Mouse (Mus musculus) lung, postnatal 0 days (tissue): ENCODE measurements at regions not wholly inside any gene's neighbourhood (a gene's known extent, or its start where the extent isn't known, plus 50 kb on each side); places are given as distances from the start of the nearest gene placed in this dataset.

Experiments
- ATAC-seq: fragments of 200-750 bp; cut with Nextera tagmentation; 2 replicates; pipeline ENCODE4 v1.8.0; 2017; ENCODE audit warnings: moderate library complexity
- DNase-seq: peaks from one replicate; pipeline ENCODE4 v3.0.0-alpha.2; 2016; ENCODE audit warnings: low spot score
- H3K27ac ChIP-seq: fragments of 300-500 bp; sonication (generic); 2 replicates; pipeline ENCODE4 v1.5.1; 2014; ENCODE audit warnings: antibody characterized with exemption, mild to moderate bottlenecking, low read length, mixed read lengths
- H3K27me3 ChIP-seq: fragments of 300-500 bp; sonication (generic); replicated peaks from 2 replicates; pipeline ENCODE4 v1.6.1; 2014; ENCODE audit warnings: low read length, mixed read lengths; ENCODE audit not compliant: insufficient read depth
- H3K36me3 ChIP-seq: fragments of 300-500 bp; sonication (generic); 2 replicates; pipeline ENCODE4 v1.6.1; 2014; ENCODE audit warnings: low read length, mixed read lengths; ENCODE audit not compliant: insufficient read depth
- H3K4me1 ChIP-seq: fragments of 300-500 bp; sonication (generic); 2 replicates; pipeline ENCODE4 v1.6.1; 2014; ENCODE audit warnings: antibody characterized with exemption, low read depth, low read length, mixed read lengths; ENCODE audit not compliant: insufficient read depth
- H3K4me2 ChIP-seq: fragments of 300-500 bp; sonication (generic); replicated peaks from 2 replicates; pipeline ENCODE4 v1.6.1; 2014; ENCODE audit warnings: low read depth, mild to moderate bottlenecking, low read length, moderate library complexity, mixed read lengths
- H3K4me3 ChIP-seq: fragments of 300-500 bp; sonication (generic); 2 replicates; pipeline ENCODE4 v1.5.1; 2014; ENCODE audit warnings: low read depth, low read length
- H3K9ac ChIP-seq: fragments of 300-500 bp; sonication (generic); replicated peaks from 2 replicates; pipeline ENCODE4 v1.6.1; 2014; ENCODE audit warnings: low read depth, mild to moderate bottlenecking
- H3K9me3 ChIP-seq: fragments of 300-500 bp; sonication (generic); 2 replicates; pipeline ENCODE4 v1.6.1; 2016; ENCODE audit warnings: low read length, mixed read lengths
- CTCF ChIP-seq: IDR thresholded peaks from 2 replicates; pipeline ENCODE4 v1.5.1; 2016; ENCODE audit warnings: antibody characterized with exemption, mild to moderate bottlenecking
- EP300 ChIP-seq: IDR thresholded peaks from 2 replicates; pipeline ENCODE4 v1.6.1; 2016; ENCODE audit warnings: antibody characterized with exemption, mild to moderate bottlenecking, control low read depth
- WGBS: fragments of 180-500 bp; shearing (Covaris S2); extraction: QIAGEN DNeasy Blood & Tissue Kit; methylation state at CpG from one replicate; pipeline ENCODE4 v1.1.7; 2014; 5-methylcytosine and 5-hydroxymethylcytosine counted together

DNA sequence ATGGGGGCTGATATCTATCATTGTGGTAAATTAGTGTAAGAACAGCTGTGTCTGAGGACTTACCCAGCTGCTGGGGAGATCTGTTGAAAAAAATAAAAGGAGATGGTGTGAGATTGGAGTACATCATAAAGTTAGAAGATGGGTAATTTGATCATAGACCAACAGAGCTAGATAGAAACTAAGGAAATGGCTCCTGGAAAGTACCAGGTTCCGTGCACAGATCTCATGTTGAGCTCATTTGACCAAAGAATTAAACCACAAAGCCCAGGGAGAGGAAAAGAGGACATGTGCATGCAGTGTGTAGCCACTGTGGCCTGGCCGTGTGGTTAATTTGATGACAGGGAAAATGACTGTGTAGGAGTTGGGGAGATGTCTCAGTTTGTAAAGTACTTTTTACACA lies 335.3 kb upstream of the Slc24a5 start:
- no peak overlapping the region for H3K4me2 ChIP-seq
- H3K27me3 ChIP-seq, result no peaks in the 10 kb centered on the region
- H3K36me3 ChIP-seq, result no peaks in the 10 kb centered on the region
- H3K4me1 ChIP-seq, result no peaks in the 10 kb centered on the region
- ATAC-seq (no peak), DNase-seq (no peak)
- H3K9ac ChIP-seq, result no peak overlapping the region
- TF ChIP-seq EP300, result no peak
- TF ChIP-seq CTCF, result no peak
- H3K4me3 ChIP-seq, result no peak overlapping the region
- no peaks in the 10 kb centered on the region; the same call in 1 of the 2 replicates for H3K9me3 ChIP-seq
- no peak overlapping the region for H3K27ac ChIP-seq
- 77% methylated on average over 2 of the region's 2 CpGs for WGBS

GRCm38 (mm10) chr2:124740848-124741247 lies 327.1 kb upstream of the Slc24a5 start:
- H3K27ac ChIP-seq, result 0 out of 2 replicates have a peak overlapping the region, but pooled peaks have one; percentile 9
- no peak for DNase-seq

DNA sequence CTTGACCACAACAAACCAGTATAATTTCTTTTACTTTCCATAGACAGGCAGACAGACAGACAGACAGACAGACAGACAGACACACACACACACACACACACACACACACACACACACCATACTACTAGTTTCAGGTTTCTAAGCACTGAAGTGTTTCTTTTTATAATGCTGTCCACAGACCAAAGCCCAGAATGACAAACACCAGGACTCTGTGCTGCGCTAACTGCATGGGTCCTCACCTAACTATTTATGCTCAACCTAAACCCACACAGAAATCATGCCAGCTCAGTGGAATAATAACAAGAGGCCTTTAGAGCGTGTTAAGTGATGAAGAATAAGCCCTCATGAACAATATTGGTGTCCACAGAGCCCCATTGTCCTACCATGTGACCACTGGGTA lies 325.0 kb upstream of the Slc24a5 start:
- no peaks in the 10 kb centered on the region for H3K27me3 ChIP-seq
- H3K9me3 ChIP-seq, result no peaks in the 10 kb centered on the region
- no peak for ATAC-seq
- H3K4me3 ChIP-seq, result no peak overlapping the region
- 86% methylated on average over 2 of the region's 2 CpGs for whole genome bisulfite sequencing
- TF ChIP-seq CTCF, result no peak
- no peak for TF ChIP-seq EP300
- H3K4me1 ChIP-seq, result no peaks in the 10 kb centered on the region
- DNase-seq, result no peak
- H3K27ac ChIP-seq, result no peak overlapping the region
- H3K4me2 ChIP-seq, result no peak overlapping the region
- H3K9ac ChIP-seq, result no peak overlapping the region
- no peaks in the 10 kb centered on the region for H3K36me3 ChIP-seq

More at GRCm38 (mm10) chr2:124740848-124741247, 327.1 kb upstream of the Slc24a5 start:
- H3K36me3 ChIP-seq, result no peaks in the 10 kb centered on the region
- no peak overlapping the region for H3K9ac ChIP-seq
- ATAC-seq, result no peak
- no peaks in the 10 kb centered on the region for H3K4me1 ChIP-seq
- no peaks in the 10 kb centered on the region for H3K27me3 ChIP-seq
- H3K4me2 ChIP-seq, result peak overlapping the region; percentile 17; the same call in 1 of the 2 replicates
- no peaks in the 10 kb centered on the region for H3K9me3 ChIP-seq
- 44% methylated on average over 13 of the region's 13 CpGs for WGBS
- H3K4me3 ChIP-seq, result no peak overlapping the region
- TF ChIP-seq EP300 (no peak), CTCF (no peak)

DNA sequence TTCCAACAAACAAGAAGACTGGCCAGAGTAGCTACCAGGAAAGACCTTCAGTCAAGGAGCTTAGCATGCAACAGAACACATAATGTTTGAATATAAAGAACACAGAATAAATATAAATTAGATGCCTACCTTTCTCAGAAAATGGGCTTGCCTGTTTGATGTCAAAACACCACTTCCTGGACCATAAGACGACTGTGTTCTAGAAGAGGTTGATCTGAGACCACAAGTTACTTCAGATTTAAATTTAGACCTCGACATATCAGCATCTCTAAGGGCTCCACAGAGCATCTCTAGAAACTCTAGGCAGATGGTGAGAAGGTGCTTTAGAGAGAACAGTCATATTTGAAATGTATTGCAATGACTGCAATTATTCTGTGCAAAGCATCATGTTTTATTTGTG lies 322.9 kb upstream of the Slc24a5 start:
- no peaks in the 10 kb centered on the region for H3K27me3 ChIP-seq
- 70% methylated on average over 2 of the region's 2 CpGs for WGBS
- no peaks in the 10 kb centered on the region for H3K36me3 ChIP-seq
- DNase-seq (no peak), ATAC-seq (no peak)
- H3K9me3 ChIP-seq, result no peaks in the 10 kb centered on the region
- no peak overlapping the region for H3K27ac ChIP-seq
- H3K9ac ChIP-seq, result no peak overlapping the region
- H3K4me2 ChIP-seq, result no peak overlapping the region
- H3K4me3 ChIP-seq, result no peak overlapping the region
- no peaks in the 10 kb centered on the region for H3K4me1 ChIP-seq
- no peak for TF ChIP-seq CTCF
- no peak for TF ChIP-seq EP300

GRCm38 (mm10) chr2:124747119-124747518 lies 320.8 kb upstream of the Slc24a5 start:
- H3K4me2 ChIP-seq, result no peak overlapping the region
- 81% methylated on average over 1 of the region's 1 CpGs for WGBS
- no peak for ATAC-seq

DNA sequence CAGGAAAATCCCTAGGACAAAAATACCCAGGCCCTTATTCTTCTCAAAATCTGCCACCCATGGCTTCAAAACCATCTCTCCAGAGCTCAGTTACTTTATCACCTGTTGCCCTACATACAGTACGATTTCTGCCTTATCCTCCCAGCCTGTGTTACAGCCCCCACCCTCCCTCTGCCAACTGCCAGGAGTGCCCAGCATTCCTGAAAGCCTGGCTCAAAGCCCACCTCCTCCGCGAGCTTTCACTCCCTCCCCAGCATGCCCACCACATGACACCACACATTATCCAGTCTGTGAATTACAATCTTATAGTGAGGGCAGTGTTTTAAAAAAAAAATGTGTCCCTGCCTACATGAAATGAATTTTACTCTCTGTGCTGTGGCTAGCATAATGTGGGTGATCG lies 320.3 kb upstream of the Slc24a5 start:
- Histone ChIP-seq H3K4me3 (no peak overlapping the region), H3K9ac (no peak overlapping the region), H3K4me1 (no peaks in the 10 kb centered on the region), H3K36me3 (no peaks in the 10 kb centered on the region), H3K27ac (no peak overlapping the region), H3K27me3 (no peaks in the 10 kb centered on the region), H3K4me2 (no peak overlapping the region), H3K9me3 (no peaks in the 10 kb centered on the region)
- TF ChIP-seq CTCF, result no peak
- TF ChIP-seq EP300, result no peak
- DNase-seq (no peak), ATAC-seq (peak; percentile 52; the same call in 1 of the 2 replicates)
- 56% methylated on average over 4 of the region's 4 CpGs for WGBS

More at GRCm38 (mm10) chr2:124747119-124747518, 320.8 kb upstream of the Slc24a5 start:
- no peak overlapping the region for H3K27ac ChIP-seq
- no peaks in the 10 kb centered on the region for H3K9me3 ChIP-seq
- no peak for DNase-seq
- H3K4me1 ChIP-seq, result no peaks in the 10 kb centered on the region
- H3K4me3 ChIP-seq, result no peak overlapping the region
- no peaks in the 10 kb centered on the region for H3K36me3 ChIP-seq
- H3K9ac ChIP-seq, result no peak overlapping the region
- H3K27me3 ChIP-seq, result no peaks in the 10 kb centered on the region
- no peak for TF ChIP-seq CTCF
- no peak for TF ChIP-seq EP300

- H3K36me3 ChIP-seq, result no peaks in the 10 kb centered on the region
- no peaks in the 10 kb centered on the region for H3K9me3 ChIP-seq
- H3K27me3 ChIP-seq, result no peaks in the 10 kb centered on the region
- no peak for ATAC-seq
- H3K4me3 ChIP-seq, result no peak overlapping the region
- H3K27ac ChIP-seq, result no peak overlapping the region
- H3K4me1 ChIP-seq, result no peaks in the 10 kb centered on the region
- WGBS, result 46% methylated on average over 4 of the region's 4 CpGs
- H3K9ac ChIP-seq, result no peak overlapping the region
- H3K4me2 ChIP-seq, result no peak overlapping the region
- DNase-seq, result no peak
- TF ChIP-seq EP300 (no peak), CTCF (no peak)
These were observed 316.1 kb upstream of the Slc24a5 start for GRCm38 (mm10) chr2:124751832-124752231.
